Mouse (Mus musculus) spleen, adult 2 months (tissue): ENCODE results near the gene Fas.

ENCODE experiments used
- CTCF ChIP-seq: fragments of 200-500 bp; IDR thresholded peaks from 2 replicates; pipeline ENCODE4 v1.5.1; 2011; ENCODE audit warnings: mild to moderate bottlenecking, inconsistent platforms; ENCODE audit not compliant: insufficient read depth, insufficient read length, insufficient replicate concordance; ENCODE audit errors: extremely low read depth
- POLR2A ChIP-seq: fragments of 200-500 bp; IDR thresholded peaks from 2 replicates; pipeline ENCODE4 v1.6.1; 2011; ENCODE audit warnings: low read depth, low read length, inconsistent platforms

DNA sequence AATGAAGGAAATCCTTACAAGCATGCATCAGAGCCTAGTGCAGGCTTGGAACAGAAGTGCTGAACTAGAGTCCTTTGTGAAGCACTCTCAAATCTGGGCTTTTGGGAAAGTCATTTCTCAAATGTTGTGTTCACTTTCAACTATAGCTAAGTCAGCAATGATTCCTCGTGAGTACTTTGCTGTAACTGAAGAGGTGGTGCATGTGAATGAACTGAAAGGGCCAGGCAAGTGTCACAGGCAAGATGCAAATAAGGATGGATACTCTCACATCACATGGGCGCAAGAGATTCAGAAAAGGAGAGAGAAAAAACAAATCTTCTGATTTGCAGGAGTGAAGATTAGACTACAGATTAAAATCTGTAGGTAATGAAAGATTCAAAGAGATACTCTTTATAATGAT is 10.0 kb downstream of the Fas start:
- TF ChIP-seq CTCF (no peak), POLR2A (no peak)
